Mouse (Mus musculus) cortical plate, adult 2 months (tissue): ENCODE measurements around the gene Faim.
A peak's percentile ranks its signal among the peaks of the same experiment; 100 is the strongest.

Source experiments
- CTCF ChIP-seq: fragments of 200-500 bp; IDR thresholded peaks from 2 replicates; pipeline ENCODE4 v1.5.1; 2011; ENCODE audit warnings: mild to moderate bottlenecking, control low read depth, low read length; ENCODE audit not compliant: insufficient read depth; ENCODE audit errors: extremely low read depth
- POLR2A ChIP-seq: fragments of 200-500 bp; IDR thresholded peaks from 2 replicates; pipeline ENCODE4 v1.6.1; 2011; ENCODE audit warnings: mild to moderate bottlenecking, low read length, control low read depth; ENCODE audit not compliant: insufficient read depth; ENCODE audit errors: extremely low read depth

DNA sequence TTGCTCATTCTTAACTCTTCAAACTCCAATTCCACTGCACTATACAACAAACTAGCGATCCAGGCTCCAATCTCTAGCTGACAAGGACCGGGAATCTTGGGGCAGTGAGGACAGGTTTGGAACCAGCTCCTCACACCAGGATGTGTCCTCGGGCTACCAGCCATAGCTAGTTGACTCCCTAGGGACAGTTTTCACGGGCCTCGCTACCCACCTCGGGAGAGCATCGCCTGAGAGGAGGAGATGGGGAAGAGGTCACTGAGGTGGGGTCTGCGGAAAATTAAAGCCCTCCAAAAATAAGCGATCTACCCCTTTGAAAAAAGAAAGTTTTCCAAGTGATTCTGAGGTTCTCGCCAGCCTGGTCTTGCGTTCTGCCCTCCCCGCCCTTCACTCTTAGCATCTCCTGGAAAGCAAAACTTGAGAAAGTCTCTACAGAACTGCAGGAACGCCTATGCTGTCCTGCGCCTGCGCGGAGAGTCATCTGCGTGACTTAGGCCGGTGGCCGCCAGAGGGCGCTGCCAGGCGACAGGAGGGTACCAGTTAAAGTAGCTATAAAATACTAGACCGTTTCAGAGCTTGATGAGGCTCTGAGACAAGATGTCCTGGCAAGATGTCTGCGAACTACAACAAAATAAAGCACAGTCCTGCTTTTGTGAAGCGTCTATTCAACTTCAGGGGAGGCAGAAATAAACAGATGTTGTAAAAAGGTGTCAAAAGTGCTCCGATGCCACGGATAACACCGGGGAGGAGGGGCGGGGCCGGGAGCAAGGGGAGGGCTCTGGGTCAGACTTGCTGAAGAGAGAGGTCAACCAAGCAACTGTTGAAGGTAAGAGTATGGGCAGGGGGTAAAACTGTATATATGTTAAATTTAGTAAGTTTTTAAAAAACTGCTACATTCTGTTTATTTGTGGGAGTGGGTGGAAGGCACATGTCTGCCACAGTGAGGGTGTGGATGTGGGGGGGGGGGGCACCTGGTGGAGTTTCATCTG is 6.4 kb upstream of the Faim start:
- TF ChIP-seq POLR2A (no peak), CTCF (peak; percentile 85)
